Mouse (Mus musculus) MEL (cell line): ENCODE results near the gene Hpcal4.

Source experiments
- BHLHE40 ChIP-seq: IDR thresholded peaks from 2 replicates; pipeline ENCODE4 v1.6.1; 2012; ENCODE audit warnings: low read depth, mild to moderate bottlenecking, inconsistent platforms, low read length, improper control_type of control experiment, borderline replicate concordance
- CHD1 ChIP-seq: IDR thresholded peaks from 2 replicates; pipeline ENCODE4 v1.6.1; 2012; ENCODE audit warnings: low read depth, mild to moderate bottlenecking, inconsistent platforms, low read length, improper control_type of control experiment
- CHD2 ChIP-seq: IDR thresholded peaks from 2 replicates; pipeline ENCODE4 v1.6.1; 2011; ENCODE audit warnings: low read length, improper control_type of control experiment
- CTCF ChIP-seq, 3 experiments: IDR thresholded peaks in 2 of 3; conservative IDR thresholded peaks in 1 of 3; 2 replicates each; pipeline ENCODE4 v1.5.1; 2011 to 2012; ENCODE audit warnings: low read length in 3 of 3, low read depth in 2 of 3, mild to moderate bottlenecking in 2 of 3, improper control_type of control experiment in 1 of 3, inconsistent platforms in 1 of 3, mixed read lengths in 1 of 3, moderate library complexity in 1 of 3; ENCODE audit not compliant: control insufficient read depth in 1 of 3, insufficient read depth in 1 of 3, poor library complexity in 1 of 3, severe bottlenecking in 1 of 3
- EP300 ChIP-seq, 2 experiments: IDR thresholded peaks; 2 replicates each; pipeline ENCODE4 v1.6.1; 2011; ENCODE audit warnings: improper control_type of control experiment in 2 of 2, low read length in 2 of 2, low read depth in 1 of 2, mild to moderate bottlenecking in 1 of 2
- MAFK ChIP-seq: IDR thresholded peaks from 2 replicates; pipeline ENCODE4 v1.6.1; 2011; ENCODE audit warnings: low read depth, mild to moderate bottlenecking, low read length, improper control_type of control experiment, borderline replicate concordance
- MEF2A ChIP-seq: IDR thresholded peaks from 2 replicates; pipeline ENCODE4 v1.6.1; 2014; ENCODE audit warnings: low read depth, mild to moderate bottlenecking, inconsistent platforms, low read length, improper control_type of control experiment; ENCODE audit not compliant: poor library complexity, insufficient replicate concordance, severe bottlenecking; ENCODE audit errors: extremely low read depth
- MXI1 ChIP-seq: IDR thresholded peaks from 2 replicates; pipeline ENCODE4 v1.6.1; 2011; ENCODE audit warnings: mild to moderate bottlenecking, low read depth, low read length, improper control_type of control experiment
- POLR2A ChIP-seq, 2 experiments: IDR thresholded peaks; 2 replicates each; pipeline ENCODE4 v1.6.1; 2011 to 2012; ENCODE audit warnings: low read length in 2 of 2, mild to moderate bottlenecking in 2 of 2, control low read depth in 1 of 2, improper control_type of control experiment in 1 of 2, low read depth in 1 of 2, moderate library complexity in 1 of 2; ENCODE audit not compliant: control insufficient read depth in 1 of 2, insufficient read depth in 1 of 2, poor library complexity in 1 of 2
- SMC3 ChIP-seq: IDR thresholded peaks from 2 replicates; pipeline ENCODE4 v1.6.1; 2011; ENCODE audit warnings: low read depth, low read length, improper control_type of control experiment
- TCF12 ChIP-seq: IDR thresholded peaks from 2 replicates; pipeline ENCODE4 v1.6.1; 2014; ENCODE audit warnings: low read depth, mild to moderate bottlenecking, inconsistent platforms, low read length, improper control_type of control experiment, moderate library complexity
- ZNF384 ChIP-seq: IDR thresholded peaks from 2 replicates; pipeline ENCODE4 v1.6.1; 2012; ENCODE audit warnings: low read depth, mild to moderate bottlenecking, inconsistent platforms, low read length, improper control_type of control experiment

- TF ChIP-seq CHD2 = no peak
- TF ChIP-seq TCF12 = no peak
- no peak for TF ChIP-seq BHLHE40
- no peak for TF ChIP-seq POLR2A (IDR thresholded peaks at IDR 0.05; ENCODE audit: control insufficient read depth in 1 of 2, insufficient read depth in 1 of 2, low read depth in 1 of 2, low read length in 2 of 2, poor library complexity in 1 of 2)
- no peak for TF ChIP-seq EP300 (IDR thresholded peaks at IDR 0.05; ENCODE audit: low read depth in 1 of 2, low read length in 2 of 2)
- TF ChIP-seq CHD1 = no peak
- TF ChIP-seq CTCF (IDR thresholded peaks at IDR 0.05 in 2 of 3, conservative IDR thresholded peaks at IDR 0.05 in 1 of 3; ENCODE audit: control insufficient read depth in 1 of 3, insufficient read depth in 1 of 3, low read depth in 2 of 3, low read length in 3 of 3, poor library complexity in 1 of 3, severe bottlenecking in 1 of 3) = peak in 2 of 3 experiments; percentile 26 to 34; a peak in 4 of 6 replicates
- TF ChIP-seq MXI1 = no peak
- 0 out of 2 replicates have a peak, but pooled peaks have one; percentile 8 for TF ChIP-seq SMC3
- TF ChIP-seq ZNF384 = no peak
- no peak for TF ChIP-seq MEF2A
- TF ChIP-seq MAFK = no peak
Measured at GRCm38 (mm10) chr4:123152003-123152402, 31.0 kb upstream of the Hpcal4 start.
